Mouse (Mus musculus): ENCODE results near the gene Ppl. TPM values are rescaled to one million over a fixed set of nuclear protein-coding genes. Genes with fewer than 3 reads are reported as not detected.

Ppl gene
- polyA plus RNA-seq, 1 experiment, result 0.16 TPM

- Histone ChIP-seq H3K27me3 (ENCODE audit: control insufficient read depth, insufficient read depth, low read length) (no peaks in the 10 kb centered on the region), H3K4me3 (ENCODE audit: control insufficient read depth, low read depth, low read length) (no peak overlapping the region), H3K27ac (ENCODE audit: control insufficient read depth, insufficient read depth, low read depth, low read length) (no peak overlapping the region), H3K4me1 (ENCODE audit: control insufficient read depth, insufficient read depth, low read length) (peaks cover 2% of the 10 kb centered on the region; the same call in 1 of the 2 replicates), H3K36me3 (ENCODE audit: control insufficient read depth, insufficient read depth, low read length) (no peaks in the 10 kb centered on the region)
- TF ChIP-seq CTCF (IDR thresholded peaks at IDR 0.05; ENCODE audit: control insufficient read depth, insufficient read depth, insufficient replicate concordance, low read depth, low read length), result no peak
- TF ChIP-seq POLR2A (IDR thresholded peaks at IDR 0.05; ENCODE audit: control insufficient read depth, low read depth, low read length), result no peak
Observed at GRCm38 (mm10) chr16:5155014-5155413, 22.8 kb upstream of the Ppl start.

- H3K36me3 ChIP-seq (ENCODE audit: control insufficient read depth, insufficient read depth, low read length), result no peaks in the 10 kb centered on the region
- no peak overlapping the region for H3K4me3 ChIP-seq (ENCODE audit: control insufficient read depth, low read depth, low read length)
- 0 out of 2 replicates have a peak, but pooled peaks cover under 1% of the 10 kb centered on the region for H3K4me1 ChIP-seq (ENCODE audit: control insufficient read depth, insufficient read depth, low read length)
- H3K27ac ChIP-seq (ENCODE audit: control insufficient read depth, insufficient read depth, low read depth, low read length), result no peak overlapping the region
- TF ChIP-seq POLR2A (IDR thresholded peaks at IDR 0.05; ENCODE audit: control insufficient read depth, low read depth, low read length) (no peak), CTCF (IDR thresholded peaks at IDR 0.05; ENCODE audit: control insufficient read depth, insufficient read depth, insufficient replicate concordance, low read depth, low read length) (no peak)
- no peaks in the 10 kb centered on the region for H3K27me3 ChIP-seq (ENCODE audit: control insufficient read depth, insufficient read depth, low read length)
Observed at GRCm38 (mm10) chr16:5153299-5154026, 21.2 kb upstream of the Ppl start.

DNA sequence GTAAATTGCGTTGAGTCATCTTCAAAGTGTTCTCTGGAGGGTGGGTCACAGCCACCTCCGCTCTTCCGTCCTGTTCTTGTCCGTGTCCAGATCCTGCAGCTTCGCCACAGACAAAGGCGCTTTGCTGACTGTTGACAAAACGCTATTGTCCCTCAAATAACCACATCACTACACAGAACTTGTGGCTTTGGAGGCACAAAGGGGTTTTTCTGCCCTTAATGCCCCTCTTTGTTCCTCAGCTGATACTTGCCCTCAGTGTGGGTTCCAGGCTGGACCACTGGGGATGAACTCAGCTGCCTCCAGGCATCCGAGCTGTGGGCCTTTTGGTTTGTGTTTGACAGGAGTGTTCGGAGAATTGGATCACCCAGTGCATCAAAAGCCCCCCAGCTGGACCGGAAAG, 18.3 kb upstream of the Ppl start:
- TF ChIP-seq CTCF (IDR thresholded peaks at IDR 0.05; ENCODE audit: control insufficient read depth, insufficient read depth, insufficient replicate concordance, low read depth, low read length) (no peak), POLR2A (IDR thresholded peaks at IDR 0.05; ENCODE audit: control insufficient read depth, low read depth, low read length) (no peak)
- Histone ChIP-seq H3K36me3 (ENCODE audit: control insufficient read depth, insufficient read depth, low read length) (no peaks in the 10 kb centered on the region), H3K27ac (ENCODE audit: control insufficient read depth, insufficient read depth, low read depth, low read length) (no peak overlapping the region), H3K4me1 (ENCODE audit: control insufficient read depth, insufficient read depth, low read length) (peaks cover 8% of the 10 kb centered on the region), H3K4me3 (ENCODE audit: control insufficient read depth, low read depth, low read length) (no peak overlapping the region), H3K27me3 (ENCODE audit: control insufficient read depth, insufficient read depth, low read length) (no peaks in the 10 kb centered on the region)

DNA sequence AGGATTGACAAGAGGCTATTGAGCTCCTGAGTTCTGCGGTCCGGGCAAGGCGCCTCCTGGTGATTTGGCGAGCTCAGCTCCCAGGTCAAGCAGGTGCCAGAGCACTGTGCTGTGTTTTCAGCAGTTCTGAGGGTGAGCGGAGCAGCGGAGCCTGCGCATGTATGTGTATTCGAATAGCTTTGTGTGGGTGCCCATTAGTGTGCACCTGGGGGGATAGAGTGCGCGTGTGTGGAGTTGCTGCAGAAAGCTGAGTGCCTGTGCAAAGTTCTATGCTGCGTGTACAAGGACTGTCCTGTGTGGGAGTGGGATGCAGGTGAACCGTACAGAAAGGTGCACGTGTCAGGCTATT, 14.8 kb upstream of the Ppl start, which contains the start of gene Sec14l5:
Sec14l5 (plus strand) TSS at position 73 of the 349 bp plus-strand sequence.
- peaks cover 8% of the 10 kb centered on the region for H3K4me1 ChIP-seq (ENCODE audit: control insufficient read depth, insufficient read depth, low read length)
- no peak within 1 kb of the TSS for H3K27ac ChIP-seq (ENCODE audit: control insufficient read depth, insufficient read depth, low read depth, low read length)
- TF ChIP-seq CTCF (IDR thresholded peaks at IDR 0.05; ENCODE audit: control insufficient read depth, insufficient read depth, insufficient replicate concordance, low read depth, low read length), result no peak
- no peak for TF ChIP-seq POLR2A (IDR thresholded peaks at IDR 0.05; ENCODE audit: control insufficient read depth, low read depth, low read length)
- no peaks in the 10 kb centered on the region for H3K36me3 ChIP-seq (ENCODE audit: control insufficient read depth, insufficient read depth, low read length)
- H3K27me3 ChIP-seq (ENCODE audit: control insufficient read depth, insufficient read depth, low read length), result no peaks in the 10 kb centered on the region
- peak within 1 kb of the TSS; percentile 50 for H3K4me3 ChIP-seq (ENCODE audit: control insufficient read depth, low read depth, low read length)

- Histone ChIP-seq H3K4me3 (ENCODE audit: control insufficient read depth, low read depth, low read length) (peak overlapping the region; percentile 50), H3K4me1 (ENCODE audit: control insufficient read depth, insufficient read depth, low read length) (peaks cover 8% of the 10 kb centered on the region), H3K27me3 (ENCODE audit: control insufficient read depth, insufficient read depth, low read length) (no peaks in the 10 kb centered on the region), H3K27ac (ENCODE audit: control insufficient read depth, insufficient read depth, low read depth, low read length) (no peak overlapping the region), H3K36me3 (ENCODE audit: control insufficient read depth, insufficient read depth, low read length) (no peaks in the 10 kb centered on the region)
- TF ChIP-seq CTCF (IDR thresholded peaks at IDR 0.05; ENCODE audit: control insufficient read depth, insufficient read depth, insufficient replicate concordance, low read depth, low read length) (no peak), POLR2A (IDR thresholded peaks at IDR 0.05; ENCODE audit: control insufficient read depth, low read depth, low read length) (no peak)
Observed at GRCm38 (mm10) chr16:5146367-5147036, 14.3 kb upstream of the Ppl start.

DNA sequence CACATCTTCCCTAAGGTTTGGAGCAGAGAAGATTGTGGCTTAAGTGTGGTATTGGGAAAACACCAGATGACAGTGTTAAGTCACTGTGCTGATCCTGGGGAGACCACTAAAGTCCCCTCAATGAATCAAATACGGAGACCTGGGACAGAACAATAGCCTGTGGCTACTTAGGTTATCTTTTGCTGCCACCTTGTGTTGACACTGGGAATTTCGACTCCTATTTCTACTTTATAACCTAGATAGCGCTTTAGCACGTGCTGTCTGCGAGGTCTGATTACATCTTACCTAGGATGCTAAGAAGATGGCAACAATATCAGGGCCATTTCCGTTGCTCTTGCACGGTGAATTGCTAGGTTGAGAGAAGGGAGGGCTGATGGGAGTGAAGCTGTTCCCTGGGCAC, 13.3 kb upstream of the Ppl start:
- H3K27me3 ChIP-seq (ENCODE audit: control insufficient read depth, insufficient read depth, low read length), result no peaks in the 10 kb centered on the region
- no peaks in the 10 kb centered on the region for H3K36me3 ChIP-seq (ENCODE audit: control insufficient read depth, insufficient read depth, low read length)
- TF ChIP-seq POLR2A (IDR thresholded peaks at IDR 0.05; ENCODE audit: control insufficient read depth, low read depth, low read length), result no peak
- TF ChIP-seq CTCF (IDR thresholded peaks at IDR 0.05; ENCODE audit: control insufficient read depth, insufficient read depth, insufficient replicate concordance, low read depth, low read length), result no peak
- no peak overlapping the region for H3K27ac ChIP-seq (ENCODE audit: control insufficient read depth, insufficient read depth, low read depth, low read length)
- peaks cover 8% of the 10 kb centered on the region for H3K4me1 ChIP-seq (ENCODE audit: control insufficient read depth, insufficient read depth, low read length)
- no peak overlapping the region for H3K4me3 ChIP-seq (ENCODE audit: control insufficient read depth, low read depth, low read length)

GRCm38 (mm10) chr16:5139741-5140140, 7.5 kb upstream of the Ppl start:
- Histone ChIP-seq H3K36me3 (ENCODE audit: control insufficient read depth, insufficient read depth, low read length) (no peaks in the 10 kb centered on the region), H3K27ac (ENCODE audit: control insufficient read depth, insufficient read depth, low read depth, low read length) (no peak overlapping the region), H3K27me3 (ENCODE audit: control insufficient read depth, insufficient read depth, low read length) (no peaks in the 10 kb centered on the region), H3K4me1 (ENCODE audit: control insufficient read depth, insufficient read depth, low read length) (no peaks in the 10 kb centered on the region), H3K4me3 (ENCODE audit: control insufficient read depth, low read depth, low read length) (no peak overlapping the region)
- no peak for TF ChIP-seq CTCF (IDR thresholded peaks at IDR 0.05; ENCODE audit: control insufficient read depth, insufficient read depth, insufficient replicate concordance, low read depth, low read length)
- TF ChIP-seq POLR2A (IDR thresholded peaks at IDR 0.05; ENCODE audit: control insufficient read depth, low read depth, low read length), result no peak
